Mouse (Mus musculus) activated CD4-positive, CD25-positive, alpha-beta regulatory T cell, adult 4 months (primary cell): ENCODE measurements around the gene Nup62. TPM values are rescaled to one million over a fixed set of nuclear protein-coding genes. Genes with fewer than 3 reads are reported as not detected.
"Not testable (repeated sequence)": the region's sequence is repeated elsewhere in the genome, so short reads cannot be mapped to it uniquely, and the experiment has no call there.

Source experiments
- ATAC-seq: one replicate; pipeline ENCODE4 v1.8.0; 2017
- polyA plus RNA-seq, 2 experiments: library from polyadenylated mRNA; unstranded; fragments of 100-300 nt; shearing (Covaris generic); gene quantifications; one replicate each; pipeline ENCODE4 v1.2.1; 2017

The Nup62 gene
- polyA plus RNA-seq, 2 experiments from 2014 or later: 32.1 to 47.7 TPM

GRCm38 (mm10) chr7:44864595-44865542 lies 49.0 kb downstream of the Nup62 start:
- ATAC-seq: no peak

DNA sequence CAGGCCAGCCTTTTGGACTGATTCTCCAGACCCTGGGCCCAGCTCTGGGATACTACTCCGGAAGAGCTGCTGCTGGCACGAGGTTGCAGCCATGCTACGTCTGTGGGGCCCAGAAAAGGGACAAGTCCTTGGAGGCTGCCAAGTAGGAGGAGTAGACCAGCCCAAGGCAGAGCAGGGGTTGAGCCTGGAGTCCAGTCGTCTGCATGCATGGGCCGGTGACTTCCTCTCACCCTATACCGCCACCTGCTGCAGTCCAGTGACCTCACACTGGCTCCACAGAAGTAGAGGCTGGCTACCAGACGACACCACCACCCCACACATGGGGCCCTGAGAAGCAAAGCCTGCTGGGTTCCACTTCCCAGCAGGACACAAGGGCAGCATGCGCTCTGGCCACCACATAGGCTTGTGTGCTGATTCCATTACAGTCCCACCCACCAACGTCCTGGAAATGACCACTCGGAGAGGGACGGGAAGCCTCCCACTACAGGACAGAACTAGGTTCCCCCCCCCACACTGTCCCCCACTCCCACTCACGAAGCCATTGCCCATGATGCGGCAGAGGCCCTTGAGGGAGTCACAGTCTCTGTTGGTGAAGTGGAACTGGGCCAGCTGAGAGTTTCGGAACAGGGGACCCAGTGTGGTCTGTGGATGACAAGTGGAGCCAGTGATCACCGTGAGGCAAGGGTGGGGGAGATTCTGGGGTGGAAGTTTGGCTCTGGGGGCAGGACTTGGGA lies 50.6 kb downstream of the Nup62 start:
- no peak for ATAC-seq

- ATAC-seq: no peak
These were observed 51.3 kb downstream of the Nup62 start for GRCm38 (mm10) chr7:44867010-44867702.

GRCm38 (mm10) chr7:44867802-44868201 lies 51.9 kb downstream of the Nup62 start:
- ATAC-seq: no peak

- no peak for ATAC-seq
These were observed 52.6 kb downstream of the Nup62 start for GRCm38 (mm10) chr7:44868465-44868864.

DNA sequence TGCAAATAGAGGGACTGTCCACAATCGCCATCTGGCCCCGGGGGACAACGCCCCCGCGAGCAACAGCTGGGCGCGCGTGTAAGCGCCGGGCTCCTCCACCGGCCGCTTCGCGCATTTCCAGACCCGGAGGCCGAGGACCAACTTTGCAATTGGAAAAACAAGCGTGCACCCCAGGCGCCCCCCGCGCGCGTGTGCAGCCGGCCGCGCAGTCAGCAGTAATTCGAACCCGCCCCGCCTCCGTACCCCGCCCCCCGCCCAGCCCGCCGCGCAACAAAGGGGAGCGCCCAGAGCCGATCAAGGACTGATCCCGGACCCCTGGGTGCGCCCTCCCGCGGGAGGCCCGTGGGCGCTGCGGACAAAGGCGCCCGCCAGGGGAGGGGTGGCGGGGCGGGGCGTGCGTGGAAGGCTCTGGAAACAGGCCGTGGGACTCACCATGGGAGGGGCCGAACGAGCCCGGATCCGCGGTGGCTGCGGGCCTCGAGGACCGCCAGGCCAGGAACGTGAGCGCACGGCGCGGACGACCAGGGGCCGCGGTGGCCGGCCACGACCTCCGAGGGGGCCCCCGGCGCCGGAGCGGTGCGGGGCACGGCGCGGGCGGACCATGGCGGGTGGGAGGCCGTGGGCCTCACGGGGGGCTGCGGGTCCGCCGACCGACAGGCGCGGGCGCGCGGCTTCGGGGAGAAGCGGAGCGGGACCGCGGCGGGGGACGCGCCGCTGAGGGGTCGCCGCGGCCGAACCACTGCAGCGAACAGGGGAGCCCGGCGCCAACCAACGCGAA lies 53.2 kb downstream of the Nup62 start:
- ATAC-seq: peak; percentile 21

- peak; percentile 81 for ATAC-seq
These were observed 54.0 kb downstream of the Nup62 start, which contains the start of gene Ptov1 for GRCm38 (mm10) chr7:44869697-44870528. Ptov1 (minus strand) TSS chr7:44869788.

- ATAC-seq: no peak
These were observed 54.7 kb downstream of the Nup62 start for GRCm38 (mm10) chr7:44870614-44871013.

DNA sequence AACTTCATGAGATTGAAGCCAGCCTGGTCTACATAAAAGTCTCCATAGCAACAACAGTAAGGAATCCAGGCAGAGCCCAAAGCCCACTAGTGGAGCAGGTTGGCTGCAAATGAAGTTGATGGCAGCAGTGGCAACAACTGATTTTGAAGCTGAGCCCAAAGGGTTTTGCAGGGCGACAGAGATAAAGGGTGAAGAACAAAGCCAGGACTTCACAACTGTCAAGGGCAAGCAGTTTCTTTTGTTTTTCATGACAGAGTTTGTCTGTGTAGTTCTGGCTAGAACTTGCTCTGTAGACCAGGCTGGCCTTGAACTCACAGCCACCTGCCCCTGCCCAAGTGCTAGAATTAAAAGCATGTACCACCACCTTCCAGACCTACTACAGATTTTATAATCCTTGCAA lies 55.3 kb downstream of the Nup62 start:
- ATAC-seq: no peak

DNA sequence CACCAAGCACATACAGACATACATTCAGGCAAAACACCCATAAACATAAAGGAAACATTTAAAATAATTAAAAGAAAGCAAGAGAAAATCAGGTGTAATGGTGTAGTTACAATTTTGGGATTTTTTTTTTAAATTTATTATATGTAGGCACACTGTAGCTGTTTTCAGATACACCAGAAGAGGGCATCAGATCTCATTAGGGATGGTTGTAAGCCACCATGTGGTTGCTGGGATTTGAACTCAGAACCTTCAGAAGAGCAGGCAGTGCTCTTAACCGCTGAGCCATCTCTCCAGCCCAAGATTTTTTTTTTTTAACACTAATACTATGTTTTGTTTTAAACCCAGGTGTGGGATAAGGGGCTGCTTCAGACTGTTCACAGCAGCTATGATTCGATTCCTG lies 55.9 kb downstream of the Nup62 start:
- ATAC-seq: not testable (repeated sequence)

DNA sequence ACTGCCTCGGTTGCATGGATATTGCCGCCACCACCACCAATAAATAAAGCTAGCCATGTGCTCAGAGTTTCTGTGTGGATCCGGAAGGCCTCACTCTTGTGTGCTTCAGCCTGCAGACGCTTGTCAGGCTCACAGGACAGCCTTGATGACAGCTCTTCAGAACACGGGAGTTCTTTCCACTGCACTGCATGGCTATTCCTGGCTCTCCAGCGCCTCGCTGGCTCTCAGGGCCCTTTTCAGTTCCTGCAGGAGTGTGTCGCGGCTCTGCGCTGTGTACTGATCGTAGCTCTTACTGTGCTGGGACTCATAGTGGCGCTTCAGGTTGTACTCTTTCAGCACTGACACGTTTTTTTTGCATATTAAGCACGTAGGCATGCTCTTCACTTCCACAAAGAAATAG lies 61.9 kb downstream of the Nup62 start:
- ATAC-seq: no peak

Other genes with a start within 250 kb of the Nup62 start
- 1 to 10 TPM in 1 of 2 experiments, under 1 TPM in 1; 0.38 to 2.8 TPM for gene Napsa, start 243.7 kb upstream of the Nup62 start, polyA plus RNA-seq
- not detected for gene Kcnc3, start 225.4 kb upstream of the Nup62 start, polyA plus RNA-seq
- gene Myh14, start 145.2 kb upstream of the Nup62 start, polyA plus RNA-seq: under 1 TPM in 1 of 2 experiments, not detected in 1; 0.38 TPM
- not detected for gene Izumo2, start 107.3 kb upstream of the Nup62 start, polyA plus RNA-seq
- 10 to 100 TPM; 60.2 to 68.7 TPM for gene Vrk3, start 67.7 kb upstream of the Nup62 start, polyA plus RNA-seq
- under 1 TPM; 0.33 to 0.60 TPM for gene Zfp473, start 65.0 kb upstream of the Nup62 start, polyA plus RNA-seq
- gene Il4i1, start 299 bp downstream of the Nup62 start, polyA plus RNA-seq: 1 to 10 TPM; 2.0 to 4.1 TPM
- gene Atf5, start 570 bp downstream of the Nup62 start, polyA plus RNA-seq: 1 to 10 TPM in 1 of 2 experiments, not detected in 1; 1.1 TPM
- 1 to 10 TPM; 3.0 to 4.7 TPM for gene Akt1s1, start 32.9 kb downstream of the Nup62 start, polyA plus RNA-seq
- gene Tbc1d17, start 33.0 kb downstream of the Nup62 start, polyA plus RNA-seq: 10 to 100 TPM; 41.0 to 63.7 TPM
- gene Pnkp, start 41.1 kb downstream of the Nup62 start, polyA plus RNA-seq: 10 to 100 TPM; 41.4 to 48.8 TPM
- 1 to 10 TPM; 1.3 to 2.3 TPM for gene Ptov1, start 53.7 kb downstream of the Nup62 start, polyA plus RNA-seq
- gene Med25, start 76.6 kb downstream of the Nup62 start, polyA plus RNA-seq: 10 to 100 TPM; 12.2 to 20.1 TPM
- gene Fuz, start 80.0 kb downstream of the Nup62 start, polyA plus RNA-seq: 10 to 100 TPM in 1 of 2 experiments, 1 to 10 TPM in 1; 7.3 to 19.3 TPM
- gene Ap2a1, start 113.4 kb downstream of the Nup62 start, polyA plus RNA-seq: 1 to 10 TPM; 6.8 to 8.0 TPM
- not detected for gene Tsks, start 127.1 kb downstream of the Nup62 start, polyA plus RNA-seq
- gene Cpt1c, start 158.8 kb downstream of the Nup62 start, polyA plus RNA-seq: under 1 TPM; 0.80 to 0.98 TPM
- 100 to 1,000 TPM in 1 of 2 experiments, 10 to 100 TPM in 1; 38.0 to 103 TPM for gene Prmt1, start 170.5 kb downstream of the Nup62 start, polyA plus RNA-seq
- 100 to 1,000 TPM in 1 of 2 experiments, 10 to 100 TPM in 1; 88.9 to 129 TPM for gene Irf3, start 181.6 kb downstream of the Nup62 start, polyA plus RNA-seq
- 10 to 100 TPM; 18.4 to 31.8 TPM for gene Bcl2l12, start 182.6 kb downstream of the Nup62 start, polyA plus RNA-seq
- 1 to 10 TPM; 8.6 to 8.7 TPM for gene Scaf1, start 200.3 kb downstream of the Nup62 start, polyA plus RNA-seq
- 1 to 10 TPM; 4.5 to 6.1 TPM for gene Rras, start 201.9 kb downstream of the Nup62 start, polyA plus RNA-seq
- gene Prr12, start 236.8 kb downstream of the Nup62 start, polyA plus RNA-seq: 10 to 100 TPM in 1 of 2 experiments, 1 to 10 TPM in 1; 9.5 to 11.4 TPM
- 100 to 1,000 TPM; 143 to 161 TPM for gene Nosip, start 246.3 kb downstream of the Nup62 start, polyA plus RNA-seq
- gene Prrg2, start 246.6 kb downstream of the Nup62 start, polyA plus RNA-seq: 1 to 10 TPM in 1 of 2 experiments, under 1 TPM in 1; 0.41 to 1.2 TPM